Mouse (Mus musculus) cortical plate, adult 2 months (tissue): Measurements from ENCODE around the gene Sp110. TPM values are rescaled to one million over a fixed set of nuclear protein-coding genes. Genes with fewer than 3 reads are reported as not detected.
"Not testable (repeated sequence)": the region's sequence is repeated elsewhere in the genome, so short reads cannot be mapped to it uniquely, and the experiment has no call there.

Experiments used
- H3K27ac ChIP-seq: fragments of 200-500 bp; 2 replicates; pipeline ENCODE4 v1.5.1; 2012; ENCODE audit warnings: low read length, control low read depth, inconsistent platforms; ENCODE audit not compliant: insufficient read depth
- H3K4me1 ChIP-seq: fragments of 200-500 bp; 2 replicates; pipeline ENCODE4 v1.6.1; 2011; ENCODE audit warnings: low read length; ENCODE audit not compliant: control insufficient read depth, insufficient read depth
- H3K4me3 ChIP-seq: fragments of 200-500 bp; 2 replicates; pipeline ENCODE4 v1.5.1; 2011; ENCODE audit warnings: mild to moderate bottlenecking, low read length, control low read depth; ENCODE audit not compliant: insufficient read depth
- polyA plus RNA-seq: library from polyadenylated mRNA; depleted of rRNA; stranded (reverse); fragments of >200 nt; gene quantifications from 2 replicates; pipeline ENCODE4 v1.2.3, GENCODE M21; 2012; rRNA removed

The Sp110 gene
- polyA plus RNA-seq, result 2.1 and 2.8 TPM in 2 replicates

DNA sequence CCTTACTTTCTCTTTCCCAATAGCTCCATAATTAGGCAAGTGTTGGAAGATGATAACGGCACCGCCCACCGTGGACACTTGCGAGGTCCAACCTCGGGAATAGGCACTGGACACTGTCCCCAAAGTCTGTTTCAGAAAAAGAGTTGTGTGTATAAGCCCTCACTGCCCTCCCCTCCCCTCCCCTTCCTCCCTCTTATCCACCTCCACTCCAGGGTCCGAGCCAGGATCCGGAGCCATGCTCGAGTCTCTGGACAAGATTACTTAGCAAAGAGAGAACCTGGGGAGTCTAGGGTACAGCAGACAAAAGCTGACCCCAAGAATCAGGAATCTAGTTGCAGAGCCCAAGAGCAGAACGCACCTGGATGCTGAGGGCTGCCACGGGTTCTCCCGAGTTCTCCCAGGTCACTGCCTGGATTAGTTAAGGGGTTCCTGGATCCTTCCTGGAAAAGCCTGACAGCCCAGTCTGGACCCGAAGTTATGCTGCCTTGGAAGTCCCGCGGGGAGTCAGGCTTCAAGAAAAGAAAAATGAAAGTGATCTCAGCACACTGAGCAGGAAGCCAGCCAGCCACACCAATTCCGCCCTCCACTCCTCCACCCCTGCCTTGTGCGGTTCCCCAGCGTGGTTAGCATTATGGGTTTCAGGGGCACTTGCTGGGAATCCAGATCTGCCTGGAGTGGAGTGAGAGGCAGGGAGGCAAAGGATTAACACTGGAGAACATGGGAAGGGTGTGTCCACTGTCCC lies at the start of gene Sp110:
Gene Sp110 (minus strand): TSS at position 547 of the 742 bp plus-strand sequence.
- not testable (repeated sequence) for H3K4me1 ChIP-seq, H3K27ac ChIP-seq, H3K4me3 ChIP-seq

DNA sequence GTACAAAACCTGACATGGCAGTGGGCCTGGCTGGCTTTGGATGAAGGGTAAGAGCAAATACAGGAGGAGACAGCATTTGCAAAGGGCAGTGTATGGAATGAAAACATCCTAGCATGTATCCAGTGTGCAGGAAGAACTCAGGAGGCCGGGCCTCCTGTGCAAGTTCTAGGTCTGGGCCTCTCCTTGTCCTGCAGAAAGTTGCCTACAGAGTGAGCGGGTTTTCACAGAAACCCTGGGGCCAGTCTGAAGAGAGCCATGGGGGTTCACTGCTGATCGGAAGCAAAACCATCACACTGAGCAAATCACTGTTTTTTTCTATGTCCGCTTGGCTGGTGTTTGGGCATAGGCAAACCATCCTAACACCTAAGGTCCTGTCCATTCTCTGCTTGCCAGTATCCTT lies 39.5 kb upstream of the Sp110 start:
- not testable (repeated sequence) for H3K27ac ChIP-seq, H3K4me3 ChIP-seq, H3K4me1 ChIP-seq

DNA sequence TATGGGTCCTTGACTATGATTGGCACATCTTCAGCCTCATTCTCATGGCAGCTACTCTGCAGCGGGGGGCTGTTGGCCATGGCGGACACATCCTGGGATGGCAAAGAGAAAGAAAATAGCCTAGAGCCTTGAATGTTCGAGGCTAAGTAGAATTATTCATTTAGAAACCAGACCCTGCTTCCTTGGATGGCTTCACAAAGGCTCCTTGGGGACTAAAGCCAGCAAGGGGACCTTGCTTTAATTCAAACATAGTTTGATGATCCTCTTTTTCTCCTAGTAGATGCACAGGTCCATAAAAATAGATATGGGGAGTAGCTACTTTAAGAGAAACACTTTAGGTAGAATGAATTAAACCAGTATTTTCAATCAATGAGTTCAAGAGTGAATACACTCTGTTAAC lies 38.3 kb upstream of the Sp110 start:
- H3K27ac ChIP-seq, H3K4me3 ChIP-seq, H3K4me1 ChIP-seq: not testable (repeated sequence)

DNA sequence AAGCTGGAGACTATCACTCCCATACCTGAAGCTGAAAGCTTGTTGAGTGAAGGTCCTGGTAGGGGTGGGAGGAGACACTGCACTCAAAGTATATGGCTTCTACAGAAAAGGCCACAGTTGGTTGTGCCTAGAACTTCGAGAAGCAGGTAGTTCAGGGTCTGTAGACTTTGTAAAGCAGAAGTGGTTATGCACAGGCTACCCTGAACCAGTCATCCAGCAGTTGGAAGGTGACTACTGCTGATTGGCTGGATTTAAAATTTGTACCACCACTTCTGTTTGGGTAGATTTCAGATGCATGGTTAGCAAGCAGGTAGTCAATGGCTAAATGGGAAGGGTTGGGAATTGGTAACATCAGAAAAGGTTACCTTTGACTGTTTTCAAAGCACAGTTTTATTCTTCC lies 20.1 kb upstream of the Sp110 start:
- not testable (repeated sequence) for H3K4me1 ChIP-seq, H3K27ac ChIP-seq, H3K4me3 ChIP-seq

DNA sequence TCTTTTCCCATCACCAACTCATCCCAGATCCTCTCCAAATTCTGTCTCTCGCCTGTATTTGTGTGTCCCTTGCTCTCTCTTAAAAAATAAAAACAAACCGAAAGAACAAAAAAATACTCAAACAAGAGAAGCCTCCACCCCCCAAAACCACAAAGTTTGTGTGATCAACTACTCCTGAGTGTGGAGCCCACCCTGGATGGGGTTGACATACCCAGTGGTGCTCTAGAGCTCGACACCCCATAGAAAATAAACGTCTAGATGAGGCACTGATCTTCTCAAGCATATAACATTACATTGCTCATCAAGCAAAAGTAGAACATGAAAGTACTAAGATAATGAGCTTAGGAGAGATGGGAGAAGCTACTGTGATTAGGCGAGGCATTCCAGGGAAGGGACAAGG lies 18.5 kb upstream of the Sp110 start:
- not testable (repeated sequence) for H3K4me1 ChIP-seq, H3K27ac ChIP-seq, H3K4me3 ChIP-seq

DNA sequence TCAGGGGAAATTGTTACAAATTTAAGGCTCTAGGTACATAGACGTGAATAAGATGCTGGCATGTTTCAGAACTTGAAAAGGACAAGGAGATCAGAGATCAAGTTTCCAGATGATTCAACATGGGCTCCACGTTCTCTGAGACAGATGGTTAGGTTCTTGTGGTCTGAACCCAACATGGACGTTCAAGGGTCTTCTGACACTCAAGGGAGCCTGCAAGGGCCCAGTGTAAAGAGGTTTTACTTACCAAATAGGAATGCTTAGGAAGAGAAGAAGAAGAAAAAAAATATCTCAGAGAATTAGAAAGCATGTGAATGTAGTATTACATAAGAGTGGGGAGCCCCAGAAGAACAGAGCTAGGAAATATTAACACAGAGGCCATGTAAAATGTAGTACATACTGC lies 17.2 kb upstream of the Sp110 start:
- not testable (repeated sequence) for H3K4me1 ChIP-seq, H3K4me3 ChIP-seq, H3K27ac ChIP-seq

DNA sequence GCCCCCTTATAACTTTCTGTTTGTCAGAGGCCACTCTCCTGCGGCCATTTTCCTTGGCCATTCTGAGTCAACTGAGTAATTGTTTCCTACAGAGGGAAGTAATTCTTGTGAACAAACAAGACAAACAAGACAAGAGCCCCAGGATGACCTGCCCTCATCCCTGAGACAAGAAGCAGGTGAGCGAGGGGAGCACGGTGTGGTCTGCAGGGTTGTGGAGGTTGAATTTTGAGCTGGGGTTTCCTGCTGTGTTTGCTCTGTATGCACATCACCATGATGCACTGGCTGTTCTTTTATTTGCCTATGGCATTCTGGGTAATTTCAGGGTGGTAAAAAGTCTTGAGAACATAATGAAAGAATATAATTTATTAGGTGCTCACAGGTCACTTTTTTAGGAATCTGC lies 16.5 kb upstream of the Sp110 start:
- H3K27ac ChIP-seq, H3K4me1 ChIP-seq, H3K4me3 ChIP-seq: not testable (repeated sequence)

DNA sequence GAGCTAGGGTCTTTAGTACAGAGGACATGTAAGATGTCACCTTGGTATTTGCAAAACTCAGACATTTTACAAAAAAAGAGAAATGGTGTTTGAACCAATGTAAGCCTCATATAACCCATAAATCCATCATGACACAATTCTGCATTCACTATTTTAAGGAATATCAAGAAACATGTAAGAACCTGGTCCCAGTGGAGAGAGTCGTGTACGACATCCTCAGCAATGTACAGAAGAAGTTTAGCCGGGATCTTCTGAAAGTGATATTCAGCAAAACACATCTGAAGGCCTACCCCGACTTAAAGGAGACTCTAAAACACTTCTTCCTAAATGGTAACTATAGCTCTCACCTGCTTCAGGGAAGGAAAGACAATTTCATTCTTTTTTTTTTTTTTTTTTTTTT lies 12.0 kb upstream of the Sp110 start:
- not testable (repeated sequence) for H3K4me3 ChIP-seq, H3K27ac ChIP-seq, H3K4me1 ChIP-seq

DNA sequence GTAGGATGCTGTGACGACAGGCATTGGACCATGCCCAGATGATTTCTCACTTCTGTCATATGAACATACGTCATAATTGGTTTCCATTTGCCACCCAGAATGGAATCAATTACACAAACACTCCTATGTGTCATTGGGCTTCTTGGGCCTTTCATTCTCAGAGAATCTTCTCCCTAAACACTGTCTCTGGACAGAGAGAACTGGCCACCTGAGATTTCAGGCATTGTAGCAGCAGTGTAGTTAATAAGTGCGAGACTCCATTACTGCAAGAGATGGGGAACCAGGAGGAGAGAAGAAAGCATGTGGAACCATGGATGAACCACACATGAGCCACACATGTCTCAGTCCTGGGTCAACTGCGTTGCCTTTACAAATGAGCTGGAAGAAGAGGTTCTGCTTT lies 9.7 kb upstream of the Sp110 start:
- H3K4me1 ChIP-seq, H3K27ac ChIP-seq, H3K4me3 ChIP-seq: not testable (repeated sequence)

DNA sequence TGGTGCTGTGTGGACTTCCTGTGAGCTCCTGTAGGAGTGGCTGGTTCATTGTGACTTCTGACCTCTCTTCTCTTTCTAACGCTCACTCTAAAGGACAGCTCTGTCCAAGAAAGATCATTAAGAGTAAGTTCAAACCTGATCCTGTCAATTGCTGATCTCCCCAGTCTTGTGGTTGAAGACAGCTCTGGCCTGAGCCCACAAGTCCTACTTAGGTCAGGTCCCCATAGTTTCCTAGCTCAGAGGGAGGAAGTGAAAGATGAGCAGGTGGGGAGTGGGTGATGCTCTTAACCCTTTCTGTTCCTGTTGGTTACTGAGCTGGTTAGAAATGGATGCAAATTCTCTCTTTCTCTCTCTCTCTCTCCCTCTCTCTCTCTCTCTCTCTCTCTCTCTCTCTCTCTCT lies 5.7 kb upstream of the Sp110 start:
- H3K4me3 ChIP-seq, H3K27ac ChIP-seq, H3K4me1 ChIP-seq: not testable (repeated sequence)

DNA sequence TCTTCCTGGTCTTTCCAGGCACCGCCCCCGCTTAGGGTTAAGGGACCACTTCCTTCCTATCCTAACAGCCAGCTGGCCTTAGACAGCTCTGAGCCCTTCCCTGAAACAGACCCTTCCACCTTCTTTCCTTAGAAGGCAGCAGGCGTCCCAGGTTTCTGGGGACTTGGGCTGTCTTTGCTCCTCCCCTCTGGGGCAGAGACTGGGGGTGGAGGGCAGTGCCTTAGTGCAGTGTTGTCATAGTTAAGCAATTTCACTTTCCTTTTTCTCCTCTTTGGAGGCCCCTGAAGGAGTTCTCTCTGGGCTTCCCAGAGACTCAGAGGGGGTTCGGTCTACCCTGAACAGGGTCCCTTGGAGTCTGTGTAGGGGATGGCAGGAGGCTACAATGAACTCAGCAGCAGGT lies 2.2 kb upstream of the Sp110 start:
- H3K4me1 ChIP-seq, H3K27ac ChIP-seq, H3K4me3 ChIP-seq: not testable (repeated sequence)

DNA sequence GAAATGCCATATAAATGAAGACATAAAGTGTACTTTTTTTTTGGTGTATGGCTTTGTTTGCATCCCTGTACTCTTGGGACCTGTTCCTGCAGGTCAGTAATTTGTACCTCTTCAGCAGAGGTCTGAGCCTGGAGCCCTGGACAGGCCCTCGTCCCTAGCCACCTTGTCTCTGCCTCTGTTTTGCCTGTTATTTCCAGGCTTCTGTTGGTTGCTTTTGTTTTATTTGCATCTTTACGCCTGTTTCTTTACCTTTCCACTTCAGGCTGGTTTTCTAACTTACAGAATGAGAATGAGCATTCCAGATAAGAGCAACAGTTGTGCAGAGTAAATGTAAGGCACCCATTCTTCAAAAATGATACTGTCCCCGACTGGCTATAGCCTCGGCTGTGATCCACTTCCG lies 1.5 kb upstream of the Sp110 start, which contains the start of gene Sp140:
Gene Sp140 (plus strand): TSS at position 301 of the 400 bp plus-strand sequence.
- not testable (repeated sequence) for H3K27ac ChIP-seq, H3K4me1 ChIP-seq, H3K4me3 ChIP-seq

DNA sequence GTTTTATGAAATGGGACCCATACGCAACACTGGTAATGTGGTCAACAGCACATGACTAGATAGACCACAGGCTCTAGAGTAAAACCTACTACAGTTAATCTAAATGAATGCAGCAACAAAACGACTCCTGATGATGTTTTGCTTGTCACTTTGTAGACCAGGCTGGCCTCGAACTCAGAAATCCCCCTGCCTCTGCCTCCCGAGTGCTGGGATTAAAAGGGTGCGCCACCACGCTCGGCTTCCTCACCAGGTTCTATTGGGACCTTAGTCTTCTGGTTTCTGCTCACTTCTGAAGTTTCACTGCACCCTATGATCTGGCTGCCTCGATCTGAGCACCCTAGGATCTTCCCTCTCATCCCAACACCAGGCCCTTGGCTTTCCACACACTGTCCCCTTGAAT lies 6.1 kb downstream of the Sp110 start:
- H3K4me1 ChIP-seq, H3K4me3 ChIP-seq, H3K27ac ChIP-seq: not testable (repeated sequence)

DNA sequence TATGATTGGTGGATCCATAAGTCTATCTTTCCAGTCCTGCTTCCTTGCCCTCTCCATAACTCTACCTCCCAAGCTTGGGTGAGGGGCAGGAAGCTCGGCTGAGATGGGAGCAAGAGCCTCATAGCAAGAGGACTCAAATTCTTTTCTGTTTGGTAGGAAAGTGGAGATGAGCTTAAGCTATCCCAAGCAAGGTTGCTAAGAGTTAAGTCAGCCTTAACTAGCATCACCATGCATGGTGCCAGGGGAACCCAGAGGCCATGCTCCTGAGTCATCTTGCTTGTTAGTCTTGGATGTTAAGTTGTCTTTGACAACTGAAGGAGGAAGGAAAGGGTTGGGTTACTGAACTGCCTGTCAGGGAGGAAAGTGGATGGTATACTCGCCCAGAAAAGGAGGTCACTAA lies 9.9 kb downstream of the Sp110 start:
- H3K4me3 ChIP-seq, result not testable (repeated sequence)

DNA sequence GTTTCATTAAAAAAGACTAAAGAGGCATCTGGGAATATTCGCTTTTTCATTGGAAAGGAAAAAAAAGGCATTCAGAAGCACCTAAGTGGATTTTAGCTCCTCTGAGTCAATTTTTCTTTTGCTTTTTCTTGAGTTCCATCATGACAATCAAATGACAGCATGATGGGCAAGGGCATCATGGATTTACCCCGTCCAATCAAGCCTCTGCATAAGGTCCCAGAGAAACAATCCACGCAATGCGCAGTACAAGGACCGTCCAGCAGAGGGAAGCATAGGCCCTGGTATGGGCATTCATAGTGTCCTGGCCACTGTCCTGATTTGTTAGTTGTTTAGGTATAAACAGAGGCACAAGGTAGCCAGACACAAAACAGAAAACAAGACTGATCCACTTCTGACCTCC lies 17.1 kb downstream of the Sp110 start:
- H3K4me1 ChIP-seq, H3K4me3 ChIP-seq, H3K27ac ChIP-seq: not testable (repeated sequence)

More for the DNA sequence above, 9.9 kb downstream of the Sp110 start:
- H3K27ac ChIP-seq, H3K4me1 ChIP-seq: not testable (repeated sequence)

DNA sequence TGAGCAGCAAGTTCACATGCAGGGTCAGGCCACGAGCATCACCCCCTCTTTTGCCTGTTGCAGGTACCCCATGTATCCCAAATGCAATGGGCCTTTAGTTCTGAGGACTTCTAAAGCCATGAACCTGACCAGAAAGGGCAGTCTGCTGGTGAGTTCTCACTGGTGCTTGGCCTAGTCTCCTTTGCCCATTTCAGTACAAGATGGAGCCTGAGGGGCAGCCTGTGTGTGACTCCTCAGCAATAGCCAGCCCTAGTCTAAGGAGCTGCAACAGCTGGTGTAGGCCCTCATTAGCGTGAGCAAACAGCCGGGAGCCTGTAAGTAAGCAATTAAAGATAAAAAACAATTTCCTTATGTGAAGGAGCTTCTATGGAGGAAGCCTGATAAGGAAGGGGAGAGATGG lies 18.0 kb downstream of the Sp110 start:
- H3K27ac ChIP-seq, H3K4me1 ChIP-seq, H3K4me3 ChIP-seq: not testable (repeated sequence)

DNA sequence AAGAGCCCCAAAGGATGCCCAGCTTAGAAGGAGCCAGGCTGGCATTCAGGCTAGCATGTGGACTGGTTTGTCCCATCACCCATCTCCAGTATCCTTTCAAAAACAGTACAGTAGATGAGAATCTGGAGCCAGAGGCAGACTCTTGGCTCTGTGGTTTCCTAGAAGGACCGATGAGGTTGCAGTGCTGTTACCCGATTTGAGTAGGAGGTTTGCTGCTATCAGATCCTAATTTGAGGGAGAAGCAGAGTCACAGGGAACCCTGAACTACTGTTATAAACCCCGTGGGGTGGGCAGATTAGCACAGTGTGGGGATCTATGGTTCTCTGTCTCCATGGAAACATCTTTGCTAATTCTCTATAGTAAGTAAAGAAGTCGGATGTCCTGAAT lies 18.5 kb downstream of the Sp110 start:
- not testable (repeated sequence) for H3K4me3 ChIP-seq

More for the DNA sequence above, 18.5 kb downstream of the Sp110 start:
- H3K27ac ChIP-seq, H3K4me1 ChIP-seq: not testable (repeated sequence)
